Mouse (Mus musculus) limb, embryonic 10.5 days (tissue): ENCODE results near the gene Zfp316. TPM values are rescaled to one million over a fixed set of nuclear protein-coding genes. Genes with fewer than 3 reads are reported as not detected.

Source experiments
- DNase-seq: peaks from one replicate; pipeline ENCODE4 v3.0.0-alpha.2; 2017; ENCODE audit warnings: low spot score
- H3K27ac ChIP-seq: fragments of 300-500 bp; sonication (generic); 2 replicates; pipeline ENCODE4 v1.5.1; 2016; ENCODE audit warnings: mild to moderate bottlenecking
- H3K27me3 ChIP-seq: fragments of 300-500 bp; sonication (generic); 2 replicates; pipeline ENCODE4 v1.6.1; 2016; ENCODE audit warnings: low read depth, mild to moderate bottlenecking; ENCODE audit not compliant: poor library complexity, severe bottlenecking
- H3K36me3 ChIP-seq: fragments of 300-500 bp; sonication (generic); 2 replicates; pipeline ENCODE4 v1.6.1; 2016; ENCODE audit warnings: mild to moderate bottlenecking, moderate library complexity
- H3K4me1 ChIP-seq: fragments of 300-500 bp; sonication (generic); 2 replicates; pipeline ENCODE4 v1.6.1; 2016
- H3K4me3 ChIP-seq: fragments of 300-500 bp; sonication (generic); 2 replicates; pipeline ENCODE4 v1.5.1; 2016; ENCODE audit warnings: mild to moderate bottlenecking, moderate library complexity
- H3K9me3 ChIP-seq: fragments of 300-500 bp; sonication (generic); replicated peaks from 2 replicates; pipeline ENCODE4 v1.6.1; 2016; ENCODE audit warnings: mild to moderate bottlenecking
- WGBS: fragments of 180-500 bp; shearing (Covaris S2); methylation state at CpG from one replicate; pipeline ENCODE4 v1.1.7; 2016; 5-methylcytosine and 5-hydroxymethylcytosine counted together
- polyA plus RNA-seq: library from polyadenylated mRNA; unstranded; fragments of >200 nt; fragmentation: Nextera tagmentation; extraction: Ambion mirVana; gene quantifications from 2 replicates; pipeline ENCODE4 v1.2.1, GENCODE M21; 2016

Zfp316 gene
- polyA plus RNA-seq, 1 experiment from 2014 or later: 4.4 TPM

GRCm38 (mm10) chr5:143298391-143298790, 28.6 kb upstream of the Zfp316 start:
- Histone ChIP-seq H3K4me1 (peaks cover 7% of the 10 kb centered on the region), H3K4me3 (no peak overlapping the region), H3K9me3 (no peaks in the 10 kb centered on the region), H3K27me3 (peaks cover 17% of the 10 kb centered on the region), H3K27ac (no peak overlapping the region), H3K36me3 (peaks cover 59% of the 10 kb centered on the region)
- 94% methylated on average over 7 of the region's 7 CpGs for WGBS
- no peak for DNase-seq

- no peak overlapping the region for H3K27ac ChIP-seq
- no peak for DNase-seq
- peaks cover 21% of the 10 kb centered on the region for H3K27me3 ChIP-seq
- no peak overlapping the region for H3K4me3 ChIP-seq
- no peaks in the 10 kb centered on the region for H3K9me3 ChIP-seq
- peaks cover 11% of the 10 kb centered on the region for H3K4me1 ChIP-seq
- H3K36me3 ChIP-seq: peaks cover 55% of the 10 kb centered on the region
- whole genome bisulfite sequencing: 92% methylated on average over 9 of the region's 9 CpGs
Observed at GRCm38 (mm10) chr5:143297986-143298385, 28.2 kb upstream of the Zfp316 start.

GRCm38 (mm10) chr5:143295330-143295729, 25.5 kb upstream of the Zfp316 start:
- WGBS: 96% methylated on average over 2 of the region's 2 CpGs
- DNase-seq: no peak
- H3K4me3 ChIP-seq: no peak overlapping the region
- H3K36me3 ChIP-seq: peaks cover 29% of the 10 kb centered on the region
- peaks cover 15% of the 10 kb centered on the region for H3K4me1 ChIP-seq
- H3K9me3 ChIP-seq: no peaks in the 10 kb centered on the region
- H3K27me3 ChIP-seq: peaks cover 47% of the 10 kb centered on the region
- no peak overlapping the region for H3K27ac ChIP-seq

- DNase-seq: no peak
- Histone ChIP-seq H3K4me3 (no peak overlapping the region), H3K9me3 (no peaks in the 10 kb centered on the region), H3K27me3 (peaks cover 52% of the 10 kb centered on the region), H3K36me3 (peaks cover 24% of the 10 kb centered on the region), H3K27ac (no peak overlapping the region), H3K4me1 (peaks cover 15% of the 10 kb centered on the region)
- WGBS: 85% methylated on average over 3 of the region's 3 CpGs
Observed at GRCm38 (mm10) chr5:143294862-143295261, 25.0 kb upstream of the Zfp316 start.

GRCm38 (mm10) chr5:143293404-143293803, 23.6 kb upstream of the Zfp316 start, which contains the start of gene Zfp853:
Gene Zfp853, minus strand, starts transcription at chr5:143293623.
- peak; percentile 63 for DNase-seq
- H3K4me1 ChIP-seq: peaks cover 22% of the 10 kb centered on the region
- no peaks in the 10 kb centered on the region for H3K9me3 ChIP-seq
- 5% methylated on average over 28 of the region's 38 CpGs for WGBS
- H3K27ac ChIP-seq: peak within 1 kb of the TSS; percentile 67
- peaks cover 67% of the 10 kb centered on the region for H3K27me3 ChIP-seq
- peak within 1 kb of the TSS; percentile 61 for H3K4me3 ChIP-seq
- H3K36me3 ChIP-seq: peaks cover 9% of the 10 kb centered on the region

- H3K27me3 ChIP-seq: peaks cover 72% of the 10 kb centered on the region
- peak overlapping the region; percentile 67 for H3K27ac ChIP-seq
- peaks cover 4% of the 10 kb centered on the region; the same call in 1 of the 2 replicates for H3K36me3 ChIP-seq
- H3K4me3 ChIP-seq: peak overlapping the region; percentile 61
- H3K4me1 ChIP-seq: peaks cover 27% of the 10 kb centered on the region
- no peaks in the 10 kb centered on the region for H3K9me3 ChIP-seq
- 2% methylated on average over 19 of the region's 19 CpGs for WGBS
- DNase-seq: peak; percentile 51
Observed at GRCm38 (mm10) chr5:143292879-143293278, 23.1 kb upstream of the Zfp316 start.

GRCm38 (mm10) chr5:143289299-143289698, 19.5 kb upstream of the Zfp316 start:
- peaks cover 100% of the 10 kb centered on the region for H3K27me3 ChIP-seq
- no peak for DNase-seq
- H3K27ac ChIP-seq: no peak overlapping the region
- no peaks in the 10 kb centered on the region for H3K36me3 ChIP-seq
- H3K4me1 ChIP-seq: peaks cover 33% of the 10 kb centered on the region
- H3K4me3 ChIP-seq: no peak overlapping the region
- H3K9me3 ChIP-seq: no peaks in the 10 kb centered on the region
- WGBS: 73% methylated on average over 9 of the region's 9 CpGs

GRCm38 (mm10) chr5:143288378-143288911, 18.6 kb upstream of the Zfp316 start:
- H3K9me3 ChIP-seq: no peaks in the 10 kb centered on the region
- no peaks in the 10 kb centered on the region for H3K36me3 ChIP-seq
- peaks cover 98% of the 10 kb centered on the region for H3K27me3 ChIP-seq
- peak overlapping the region; percentile 49 for H3K4me3 ChIP-seq
- H3K4me1 ChIP-seq: peaks cover 27% of the 10 kb centered on the region
- WGBS: 14% methylated on average over 9 of the region's 9 CpGs
- no peak for DNase-seq
- peak overlapping the region; percentile 10; the same call in 1 of the 2 replicates for H3K27ac ChIP-seq

- Histone ChIP-seq H3K27ac (0 out of 2 replicates have a peak overlapping the region, but pooled peaks have one; percentile 1), H3K9me3 (no peaks in the 10 kb centered on the region), H3K4me1 (peaks cover 21% of the 10 kb centered on the region), H3K4me3 (peak overlapping the region; percentile 49), H3K27me3 (peaks cover 97% of the 10 kb centered on the region), H3K36me3 (no peaks in the 10 kb centered on the region)
- under 1% methylated on average over 48 of the region's 48 CpGs for WGBS
- DNase-seq: peak; percentile 59
Observed at GRCm38 (mm10) chr5:143287774-143288328, 18.0 kb upstream of the Zfp316 start.

GRCm38 (mm10) chr5:143284762-143285161, 14.9 kb upstream of the Zfp316 start:
- H3K27me3 ChIP-seq: peaks cover 90% of the 10 kb centered on the region
- WGBS: 43% methylated on average over 6 of the region's 6 CpGs
- no peaks in the 10 kb centered on the region for H3K36me3 ChIP-seq
- no peak overlapping the region for H3K27ac ChIP-seq
- no peak for DNase-seq
- no peaks in the 10 kb centered on the region for H3K9me3 ChIP-seq
- peaks cover 18% of the 10 kb centered on the region for H3K4me1 ChIP-seq
- no peak overlapping the region for H3K4me3 ChIP-seq

- Histone ChIP-seq H3K27me3 (peaks cover 70% of the 10 kb centered on the region), H3K36me3 (no peaks in the 10 kb centered on the region), H3K27ac (no peak overlapping the region)
Observed at GRCm38 (mm10) chr5:143279247-143279646, 9.4 kb upstream of the Zfp316 start.

GRCm38 (mm10) chr5:143275761-143276160, 5.9 kb upstream of the Zfp316 start:
- Histone ChIP-seq H3K4me3 (no peak overlapping the region), H3K36me3 (peaks cover 8% of the 10 kb centered on the region; the same call in 1 of the 2 replicates), H3K4me1 (peaks cover 6% of the 10 kb centered on the region), H3K9me3 (no peaks in the 10 kb centered on the region), H3K27ac (no peak overlapping the region), H3K27me3 (peaks cover 45% of the 10 kb centered on the region)
- no peak for DNase-seq
- WGBS: 64% methylated on average over 5 of the region's 5 CpGs

More at GRCm38 (mm10) chr5:143279247-143279646, 9.4 kb upstream of the Zfp316 start:
- WGBS: 49% methylated on average over 10 of the region's 10 CpGs
- Histone ChIP-seq H3K4me3 (no peak overlapping the region), H3K9me3 (no peaks in the 10 kb centered on the region), H3K4me1 (no peaks in the 10 kb centered on the region)
- DNase-seq: no peak

GRCm38 (mm10) chr5:143272540-143273330, 2.9 kb upstream of the Zfp316 start:
- H3K4me3 ChIP-seq: no peak overlapping the region
- DNase-seq: no peak
- 90% methylated on average over 16 of the region's 16 CpGs for WGBS

More at GRCm38 (mm10) chr5:143272540-143273330, 2.9 kb upstream of the Zfp316 start:
- peaks cover 23% of the 10 kb centered on the region; the same call in 1 of the 2 replicates for H3K27me3 ChIP-seq
- peaks cover 25% of the 10 kb centered on the region for H3K4me1 ChIP-seq
- H3K9me3 ChIP-seq: no peaks in the 10 kb centered on the region
- peaks cover 10% of the 10 kb centered on the region; the same call in 1 of the 2 replicates for H3K36me3 ChIP-seq
- no peak overlapping the region for H3K27ac ChIP-seq
